Mouse (Mus musculus): ENCODE measurements around the gene Stx12. TPM values are rescaled to one million over a fixed set of nuclear protein-coding genes. Genes with fewer than 3 reads are reported as not detected.
"Not testable (repeated sequence)": the region's sequence is repeated elsewhere in the genome, so short reads cannot be mapped to it uniquely, and the experiment has no call there.

Gene Stx12
- 8.6 and 18.9 TPM in 2 replicates for polyA plus RNA-seq (2012; rRNA removed)

- Histone ChIP-seq H3K27ac (ENCODE audit: insufficient read depth, low read depth, low read length) (peak within 1 kb of the TSS; percentile 92), H3K36me3 (ENCODE audit: control insufficient read depth, insufficient read depth, low read length) (peaks cover 10% of the 10 kb centered on the region), H3K4me1 (ENCODE audit: control insufficient read depth, insufficient read depth, insufficient read length, low read length) (peaks cover 14% of the 10 kb centered on the region; the same call in 1 of the 2 replicates), H3K4me3 (ENCODE audit: low read depth, low read length) (peak within 1 kb of the TSS; percentile 88), H3K27me3 (ENCODE audit: control insufficient read depth, insufficient read depth, low read length) (no peaks in the 10 kb centered on the region)
- TF ChIP-seq POLR2A (IDR thresholded peaks at IDR 0.05; ENCODE audit: low read depth, low read length) (peak; percentile 92), CTCF (IDR thresholded peaks at IDR 0.05; ENCODE audit: extremely low read depth, insufficient read length, insufficient replicate concordance, low read depth, low read length) (no peak)
- under 1% methylated on average over 72 of the region's 72 CpGs for WGBS
These were observed at the start of gene Stx12 for GRCm38 (mm10) chr4:132884064-132884843. Gene Stx12 (minus strand): TSS chr4:132884509.

GRCm38 (mm10) chr4:132932752-132933404, 48.6 kb upstream of the Stx12 start:
- WGBS, result 87% methylated on average over 4 of the region's 4 CpGs
- Histone ChIP-seq H3K27me3 (ENCODE audit: control insufficient read depth, insufficient read depth, low read length) (no peaks in the 10 kb centered on the region), H3K4me1 (ENCODE audit: control insufficient read depth, insufficient read depth, insufficient read length, low read length) (peaks cover 2% of the 10 kb centered on the region; the same call in 1 of the 2 replicates), H3K27ac (ENCODE audit: insufficient read depth, low read depth, low read length) (no peak overlapping the region), H3K4me3 (ENCODE audit: low read depth, low read length) (no peak overlapping the region), H3K36me3 (ENCODE audit: control insufficient read depth, insufficient read depth, low read length) (no peaks in the 10 kb centered on the region)
- TF ChIP-seq CTCF (IDR thresholded peaks at IDR 0.05; ENCODE audit: extremely low read depth, insufficient read length, insufficient replicate concordance, low read depth, low read length) (no peak), POLR2A (IDR thresholded peaks at IDR 0.05; ENCODE audit: low read depth, low read length) (no peak)

- WGBS, result 8% methylated on average over 8 of the region's 8 CpGs
- no peaks in the 10 kb centered on the region for H3K36me3 ChIP-seq (ENCODE audit: control insufficient read depth, insufficient read depth, low read length)
- TF ChIP-seq CTCF (IDR thresholded peaks at IDR 0.05; ENCODE audit: extremely low read depth, insufficient read length, insufficient replicate concordance, low read depth, low read length), result peak; percentile 41; the same call in 1 of the 2 replicates
- TF ChIP-seq POLR2A (IDR thresholded peaks at IDR 0.05; ENCODE audit: low read depth, low read length), result no peak
- H3K4me3 ChIP-seq (ENCODE audit: low read depth, low read length), result no peak overlapping the region
- no peaks in the 10 kb centered on the region for H3K27me3 ChIP-seq (ENCODE audit: control insufficient read depth, insufficient read depth, low read length)
- no peak overlapping the region for H3K27ac ChIP-seq (ENCODE audit: insufficient read depth, low read depth, low read length)
- peaks cover 2% of the 10 kb centered on the region; the same call in 1 of the 2 replicates for H3K4me1 ChIP-seq (ENCODE audit: control insufficient read depth, insufficient read depth, insufficient read length, low read length)
These were observed 46.5 kb upstream of the Stx12 start for GRCm38 (mm10) chr4:132930784-132931183.

- H3K36me3 ChIP-seq (ENCODE audit: control insufficient read depth, insufficient read depth, low read length); H3K4me1 ChIP-seq (ENCODE audit: control insufficient read depth, insufficient read depth, insufficient read length, low read length); H3K4me3 ChIP-seq (ENCODE audit: low read depth, low read length); H3K27ac ChIP-seq (ENCODE audit: insufficient read depth, low read depth, low read length); H3K27me3 ChIP-seq (ENCODE audit: control insufficient read depth, insufficient read depth, low read length): not testable (repeated sequence)
- 25% methylated on average over 2 of the region's 2 CpGs for WGBS
These were observed 42.2 kb upstream of the Stx12 start for GRCm38 (mm10) chr4:132926520-132926919.

GRCm38 (mm10) chr4:132922558-132923008, 38.3 kb upstream of the Stx12 start, which contains the start of gene Fam76a:
Gene Fam76a (minus strand): TSS chr4:132922558.
- Histone ChIP-seq H3K4me1 (ENCODE audit: control insufficient read depth, insufficient read depth, insufficient read length, low read length) (peaks cover 2% of the 10 kb centered on the region; the same call in 1 of the 2 replicates), H3K36me3 (ENCODE audit: control insufficient read depth, insufficient read depth, low read length) (peaks cover 1% of the 10 kb centered on the region; the same call in 1 of the 2 replicates), H3K4me3 (ENCODE audit: low read depth, low read length) (peak within 1 kb of the TSS; percentile 93), H3K27ac (ENCODE audit: insufficient read depth, low read depth, low read length) (peak within 1 kb of the TSS; percentile 96), H3K27me3 (ENCODE audit: control insufficient read depth, insufficient read depth, low read length) (no peaks in the 10 kb centered on the region)
- under 1% methylated on average over 51 of the region's 53 CpGs for WGBS
- TF ChIP-seq POLR2A (IDR thresholded peaks at IDR 0.05; ENCODE audit: low read depth, low read length) (peak; percentile 68), CTCF (IDR thresholded peaks at IDR 0.05; ENCODE audit: extremely low read depth, insufficient read length, insufficient replicate concordance, low read depth, low read length) (no peak)

- under 1% methylated on average over 50 of the region's 50 CpGs for WGBS
- H3K27ac ChIP-seq (ENCODE audit: insufficient read depth, low read depth, low read length), result peak overlapping the region; percentile 96
- TF ChIP-seq POLR2A (IDR thresholded peaks at IDR 0.05; ENCODE audit: low read depth, low read length) (no peak), CTCF (IDR thresholded peaks at IDR 0.05; ENCODE audit: extremely low read depth, insufficient read length, insufficient replicate concordance, low read depth, low read length) (no peak)
- H3K4me1 ChIP-seq (ENCODE audit: control insufficient read depth, insufficient read depth, insufficient read length, low read length), result peaks cover 2% of the 10 kb centered on the region; the same call in 1 of the 2 replicates
- peak overlapping the region; percentile 93 for H3K4me3 ChIP-seq (ENCODE audit: low read depth, low read length)
- H3K36me3 ChIP-seq (ENCODE audit: control insufficient read depth, insufficient read depth, low read length), result peaks cover 3% of the 10 kb centered on the region; the same call in 1 of the 2 replicates
- H3K27me3 ChIP-seq (ENCODE audit: control insufficient read depth, insufficient read depth, low read length), result no peaks in the 10 kb centered on the region
These were observed 37.8 kb upstream of the Stx12 start for GRCm38 (mm10) chr4:132922061-132922530.

- peaks cover 7% of the 10 kb centered on the region for H3K36me3 ChIP-seq (ENCODE audit: control insufficient read depth, insufficient read depth, low read length)
- WGBS, result 37% methylated on average over 12 of the region's 12 CpGs
- H3K27ac ChIP-seq (ENCODE audit: insufficient read depth, low read depth, low read length), result peak overlapping the region; percentile 96; the same call in 1 of the 2 replicates
- TF ChIP-seq POLR2A (IDR thresholded peaks at IDR 0.05; ENCODE audit: low read depth, low read length), result no peak
- TF ChIP-seq CTCF (IDR thresholded peaks at IDR 0.05; ENCODE audit: extremely low read depth, insufficient read length, insufficient replicate concordance, low read depth, low read length), result no peak
- H3K27me3 ChIP-seq (ENCODE audit: control insufficient read depth, insufficient read depth, low read length), result no peaks in the 10 kb centered on the region
- H3K4me3 ChIP-seq (ENCODE audit: low read depth, low read length), result peak overlapping the region; percentile 93
- peaks cover 2% of the 10 kb centered on the region; the same call in 1 of the 2 replicates for H3K4me1 ChIP-seq (ENCODE audit: control insufficient read depth, insufficient read depth, insufficient read length, low read length)
These were observed 37.2 kb upstream of the Stx12 start for GRCm38 (mm10) chr4:132921488-132921887.
